Mouse (Mus musculus) adipocyte (in vitro differentiated cells): ENCODE measurements around the gene Immp2l.
A peak's percentile ranks its signal among the peaks of the same experiment; 100 is the strongest.

Source experiments
- DNase-seq: peaks from one replicate; pipeline ENCODE4 v3.0.0-alpha.2; 2016; ENCODE audit warnings: low spot score

Gene Immp2l

DNA sequence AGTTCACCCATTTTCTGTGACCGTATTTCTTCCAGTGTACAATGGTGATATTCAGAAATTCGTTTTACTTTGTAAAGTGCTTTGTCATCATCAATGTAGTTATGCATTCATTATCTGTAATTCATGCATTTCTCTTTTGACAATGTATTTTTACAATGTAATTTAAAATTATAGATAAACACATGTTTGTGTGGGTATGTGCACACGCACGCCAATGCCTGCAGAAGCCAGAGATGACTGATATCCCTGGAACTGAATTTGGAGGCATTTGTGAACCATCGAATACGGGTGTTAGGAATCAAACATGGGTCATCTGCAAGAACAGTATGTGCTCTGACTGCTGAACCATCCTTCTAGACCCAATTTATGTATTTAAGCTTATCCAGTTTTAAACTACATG lies 161.6 kb downstream of the Immp2l start:
- no peak for DNase-seq

DNA sequence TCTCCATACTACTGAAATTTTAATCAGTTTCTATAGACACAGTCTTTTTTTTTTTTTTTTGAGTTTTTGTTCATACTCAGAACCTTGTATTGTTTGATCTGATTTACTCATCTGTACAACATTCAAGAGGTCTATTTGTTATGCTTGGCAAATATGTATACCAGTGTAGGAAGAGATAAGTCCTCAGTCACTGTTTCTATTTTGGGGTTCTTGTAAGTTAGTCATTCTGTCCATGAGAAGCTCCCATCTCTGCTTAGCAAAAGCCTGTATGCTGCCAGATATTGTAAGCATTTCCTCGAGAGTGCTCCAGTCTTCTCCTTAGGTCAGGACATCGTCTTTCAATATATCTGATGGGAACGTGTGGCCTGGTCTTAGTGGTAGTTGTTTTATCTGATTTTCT lies 168.9 kb downstream of the Immp2l start:
- DNase-seq = no peak

DNA sequence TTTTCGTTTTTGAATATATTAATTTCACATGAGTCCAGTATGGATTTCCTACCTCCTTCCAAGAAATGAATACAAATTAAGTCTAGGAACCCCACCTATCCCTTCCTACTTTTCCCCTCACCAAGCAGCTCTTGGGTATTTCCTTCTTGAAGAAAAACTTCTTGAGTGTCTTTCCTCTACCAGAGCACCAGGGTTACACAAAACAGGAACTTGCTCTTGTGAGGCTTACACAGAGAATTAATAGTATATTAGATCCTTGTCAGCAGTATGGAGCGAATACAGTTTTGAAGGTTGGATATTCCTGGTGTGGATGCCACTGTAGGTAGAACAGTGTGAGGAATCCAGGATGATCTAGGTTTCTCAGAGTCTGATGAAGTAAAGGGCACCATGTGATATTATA lies 172.5 kb downstream of the Immp2l start:
- no peak for DNase-seq

DNA sequence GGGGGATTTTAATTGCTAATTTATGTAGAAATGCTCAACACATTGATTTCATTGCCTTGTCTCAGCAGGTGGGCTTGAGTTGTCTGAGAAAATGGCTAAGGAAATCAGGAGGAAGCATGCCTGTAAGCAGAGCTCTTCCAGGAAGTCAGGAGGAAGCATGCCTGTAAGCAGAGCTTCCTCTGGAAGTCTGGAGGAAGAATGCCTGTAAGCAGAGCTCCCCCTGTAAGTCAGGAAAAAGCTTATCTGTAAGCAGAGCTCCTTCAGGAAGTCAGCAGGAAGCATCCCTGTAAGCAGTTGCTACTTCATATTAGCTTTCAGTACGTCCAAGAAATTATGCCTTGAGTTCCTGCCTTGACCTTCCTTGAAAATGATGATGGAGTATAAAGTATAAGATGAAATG lies 191.3 kb downstream of the Immp2l start:
- DNase-seq = no peak

DNA sequence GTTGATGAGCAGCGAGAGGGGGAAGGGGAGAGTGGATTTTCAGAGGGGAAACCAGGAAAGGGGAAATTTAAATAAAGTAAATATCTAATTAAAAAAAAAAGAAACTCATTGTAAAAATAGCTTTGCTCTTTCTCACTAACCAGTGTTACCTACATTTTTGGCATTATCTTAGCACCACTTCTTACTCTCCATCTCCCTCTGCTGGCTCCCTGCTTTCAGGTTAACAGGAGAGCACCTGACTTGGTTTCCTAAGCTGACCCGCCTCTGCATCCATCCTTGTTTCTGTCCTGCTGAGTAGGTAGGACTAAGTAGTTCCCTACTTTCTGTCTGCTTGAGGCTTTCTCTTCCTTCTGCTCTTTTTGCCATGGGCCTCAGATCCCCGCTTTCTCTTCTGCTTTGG lies 198.0 kb downstream of the Immp2l start:
- DNase-seq = peak; percentile 37

DNA sequence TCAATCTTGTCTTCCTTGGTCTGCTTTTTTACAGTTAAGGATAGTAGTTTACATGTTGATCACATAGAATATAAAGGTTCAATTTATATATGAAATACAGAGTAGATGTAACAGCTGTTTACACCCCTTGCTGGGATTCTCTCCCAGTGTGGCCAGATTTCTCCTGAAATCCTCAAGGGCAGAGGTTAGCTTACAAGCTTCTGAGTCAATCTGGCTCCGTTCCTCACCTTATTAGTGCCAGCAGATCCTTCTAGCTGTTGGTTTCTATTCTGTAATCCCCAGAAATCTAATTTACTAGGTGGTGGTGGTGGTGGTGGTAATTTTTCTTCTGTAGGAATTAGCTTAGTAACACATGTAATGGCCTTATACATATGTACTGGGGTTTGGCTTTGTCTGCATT lies 199.8 kb downstream of the Immp2l start:
- DNase-seq = peak; percentile 83

DNA sequence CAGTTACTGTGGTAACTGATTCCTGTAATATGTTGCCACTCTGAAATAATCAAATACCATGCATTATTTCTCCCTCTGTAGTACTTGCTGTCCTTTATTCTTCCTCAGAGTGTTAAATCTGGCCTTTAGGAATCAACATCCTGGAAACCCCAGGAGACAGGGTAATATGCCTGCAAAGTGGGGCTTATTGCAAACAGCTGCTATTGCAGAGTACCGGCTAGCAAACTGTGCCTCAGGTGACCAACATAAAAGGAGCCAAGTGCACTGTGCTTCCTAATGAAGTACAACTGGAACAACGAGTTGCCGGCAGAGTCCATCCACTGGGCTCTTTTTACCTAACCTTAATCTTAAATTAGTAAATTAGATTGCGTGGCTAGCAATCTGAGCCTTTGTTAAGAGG lies 200.6 kb downstream of the Immp2l start:
- DNase-seq = no peak

DNA sequence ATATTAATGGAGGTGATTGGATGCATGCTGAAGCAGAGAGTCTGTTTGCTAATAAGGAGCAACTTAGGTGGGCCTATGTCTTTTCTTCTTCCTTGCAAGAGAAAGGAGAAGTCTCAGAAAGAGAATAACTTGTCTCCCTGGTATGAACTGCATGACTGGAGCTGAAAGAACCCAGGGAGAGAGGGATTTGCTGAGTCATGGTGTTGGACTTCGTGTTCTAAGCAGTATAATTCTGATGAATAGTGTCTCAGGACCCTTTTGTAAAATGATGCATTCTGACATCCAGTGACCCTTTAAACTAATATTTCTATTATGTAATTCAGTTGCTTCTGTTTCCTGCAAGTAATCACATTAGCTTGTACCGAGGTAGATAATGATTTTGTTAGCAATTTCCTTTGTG lies 208.1 kb downstream of the Immp2l start:
- no peak for DNase-seq

DNA sequence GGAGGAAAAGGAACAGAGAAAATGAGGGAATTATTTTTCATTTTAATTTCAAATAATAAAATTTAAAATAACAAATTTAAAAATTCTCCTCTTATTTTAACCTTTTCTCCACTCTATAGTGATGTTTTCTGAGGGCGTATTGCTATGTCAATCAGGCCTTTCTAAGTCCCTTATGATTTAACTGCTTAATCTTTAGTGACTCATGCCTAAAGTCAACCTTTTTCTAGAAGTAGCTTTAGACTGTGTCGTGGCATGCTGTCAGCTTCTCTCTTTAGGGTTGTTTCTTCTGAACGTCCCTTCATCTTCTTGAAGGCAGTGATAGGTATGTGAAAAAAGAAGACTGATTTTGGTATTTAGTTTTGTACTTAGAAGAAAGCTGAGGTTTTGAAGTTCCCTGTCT lies 214.0 kb downstream of the Immp2l start:
- DNase-seq = no peak

DNA sequence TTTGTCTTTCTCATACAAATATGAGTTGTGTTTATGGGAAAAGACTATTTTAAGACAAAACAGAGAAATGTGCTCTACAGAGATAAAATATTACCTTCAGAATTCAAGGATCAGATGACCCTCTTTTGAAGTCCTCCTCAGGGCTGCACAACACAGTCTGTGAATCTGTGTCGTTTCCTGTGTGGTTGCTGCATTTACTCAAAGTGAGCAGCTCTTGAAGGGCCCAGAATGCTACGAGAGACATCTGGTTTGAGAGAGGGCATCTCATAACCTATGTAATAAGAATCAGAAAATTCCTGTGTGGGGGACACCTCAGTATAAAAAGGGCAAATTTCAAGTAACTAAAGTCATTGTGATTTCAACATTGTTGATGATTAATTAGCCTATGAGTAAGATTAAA lies 217.3 kb downstream of the Immp2l start:
- no peak for DNase-seq

DNA sequence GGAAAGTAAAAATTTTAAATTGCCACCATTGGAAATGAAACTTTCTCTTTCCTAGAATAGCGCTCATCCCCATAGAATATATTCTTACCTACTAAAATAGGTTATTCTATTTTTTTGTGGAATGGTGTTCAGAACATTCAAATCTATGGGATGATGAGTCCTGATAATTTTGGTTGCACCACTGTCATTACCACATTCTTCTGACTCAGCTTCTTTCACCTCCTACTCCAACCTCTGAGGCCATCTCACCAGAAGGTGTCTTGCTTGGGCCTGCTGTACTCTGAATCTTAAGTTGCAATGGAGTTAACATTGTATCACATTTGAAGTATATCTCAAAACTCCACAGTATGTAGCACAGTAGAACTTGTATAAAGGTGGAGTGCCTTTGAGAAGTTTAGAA lies 224.4 kb downstream of the Immp2l start:
- DNase-seq = no peak

DNA sequence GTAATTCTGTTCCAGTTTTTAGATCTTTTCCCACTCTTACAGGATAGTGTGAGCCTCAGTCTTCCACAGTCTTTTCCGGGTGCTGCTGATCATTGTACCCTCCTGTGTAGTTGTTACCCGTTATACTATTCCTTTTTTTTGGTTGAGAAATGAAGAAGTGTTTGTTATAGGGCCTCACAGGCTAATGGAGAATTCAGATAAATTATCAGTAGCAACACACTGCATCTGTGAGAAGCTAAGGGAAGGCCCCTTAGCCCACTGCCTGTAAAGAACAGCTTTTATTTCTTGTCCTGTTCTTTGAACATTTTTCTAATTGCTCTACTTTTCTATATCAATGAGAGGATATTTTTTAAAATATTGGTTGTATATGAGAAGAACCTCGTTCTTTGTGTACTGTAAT lies 226.2 kb downstream of the Immp2l start:
- DNase-seq = no peak

DNA sequence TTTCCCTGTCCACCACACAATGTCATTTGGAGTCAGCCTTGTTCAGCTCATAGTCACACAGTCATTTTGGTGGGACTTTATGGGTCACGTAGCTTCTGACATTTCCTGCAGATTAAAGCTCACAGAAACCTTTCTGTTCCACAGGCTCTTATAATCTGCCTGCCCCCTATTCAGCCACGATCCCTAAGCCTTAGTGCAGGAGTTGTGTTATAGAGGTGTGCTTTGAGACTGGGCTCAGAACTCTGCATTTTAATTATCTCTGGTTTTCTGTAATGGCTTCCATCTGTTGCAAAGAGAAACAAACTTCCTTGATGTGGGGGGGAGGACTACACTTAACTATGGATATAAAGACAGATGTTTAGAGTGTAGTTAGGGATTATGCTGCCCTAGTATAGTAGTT lies 234.0 kb downstream of the Immp2l start:
- DNase-seq = no peak

DNA sequence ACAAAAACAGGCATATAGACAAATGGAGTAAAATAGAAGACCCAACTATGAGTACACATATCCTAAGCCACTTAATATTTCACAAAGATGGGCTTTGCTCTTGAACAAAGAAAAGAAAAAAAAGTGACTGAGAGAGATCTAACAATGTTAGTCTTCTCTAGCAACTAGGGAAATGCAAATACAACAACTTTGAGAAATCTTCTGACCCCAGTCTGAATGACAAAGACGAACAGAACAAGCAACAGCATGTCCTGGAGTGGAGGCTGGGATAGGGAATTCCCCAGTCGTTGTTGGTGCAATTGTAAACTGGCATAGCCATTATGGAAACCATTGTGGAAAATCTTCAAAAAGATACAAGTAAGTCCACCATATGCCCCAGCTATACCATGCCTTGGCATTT lies 235.7 kb downstream of the Immp2l start:
- no peak for DNase-seq

DNA sequence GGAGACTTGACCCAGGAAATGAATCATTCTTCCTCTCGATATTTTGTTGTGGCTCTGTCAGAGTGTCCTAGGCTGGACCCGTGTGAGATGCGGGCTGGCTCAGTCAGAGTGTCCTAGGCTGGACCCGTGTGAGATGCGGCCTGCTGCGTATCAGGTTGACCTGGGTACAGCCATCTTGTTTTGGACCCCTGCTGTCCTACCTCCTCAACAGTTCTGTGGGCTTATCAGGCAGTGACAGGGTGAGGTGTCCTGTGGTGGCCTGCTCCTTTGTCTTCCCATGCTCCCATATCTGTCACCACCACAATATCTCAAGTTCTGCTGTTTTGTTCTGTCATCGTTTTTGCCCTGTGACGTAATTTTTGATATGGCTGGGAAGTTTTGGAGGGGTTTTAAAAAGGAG lies 250.2 kb downstream of the Immp2l start:
- DNase-seq = no peak

DNA sequence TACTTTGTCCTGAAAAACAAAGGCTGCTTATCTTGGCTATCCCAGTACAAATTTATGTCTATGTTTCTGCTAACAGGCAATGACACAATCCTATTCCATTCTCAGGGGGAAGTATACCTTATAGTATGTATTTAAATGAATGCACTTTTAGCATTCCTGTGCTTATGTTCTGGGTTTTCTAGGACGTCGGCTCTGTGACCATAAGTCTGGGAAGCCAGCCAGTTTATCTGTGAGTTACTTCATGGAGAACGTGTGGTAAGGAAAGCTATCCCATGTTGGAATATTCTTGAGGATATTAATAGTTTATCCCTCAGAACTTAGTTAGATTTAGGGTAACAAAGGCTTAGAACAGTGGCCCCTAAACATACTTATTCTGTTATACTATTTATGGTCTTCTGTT lies 251.5 kb downstream of the Immp2l start:
- no peak for DNase-seq

DNA sequence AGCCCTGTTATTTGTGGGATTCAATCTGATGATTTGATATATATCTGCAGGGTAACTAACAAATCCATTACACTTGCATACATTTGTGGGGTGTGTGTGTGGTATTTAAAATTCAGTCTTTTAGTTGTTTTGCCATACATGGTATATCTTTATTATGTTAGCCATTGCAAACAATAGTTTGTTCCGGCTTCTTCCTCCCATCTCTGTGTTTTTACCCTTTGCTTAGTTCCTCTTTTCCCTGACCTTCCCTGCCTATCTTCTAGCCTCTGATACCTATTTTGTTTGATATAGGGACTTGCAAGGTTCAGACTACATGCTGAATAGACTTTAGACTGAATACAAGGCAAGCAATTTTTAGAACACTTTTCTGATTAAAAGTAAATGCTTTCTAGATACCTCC lies 254.0 kb downstream of the Immp2l start:
- no peak for DNase-seq

DNA sequence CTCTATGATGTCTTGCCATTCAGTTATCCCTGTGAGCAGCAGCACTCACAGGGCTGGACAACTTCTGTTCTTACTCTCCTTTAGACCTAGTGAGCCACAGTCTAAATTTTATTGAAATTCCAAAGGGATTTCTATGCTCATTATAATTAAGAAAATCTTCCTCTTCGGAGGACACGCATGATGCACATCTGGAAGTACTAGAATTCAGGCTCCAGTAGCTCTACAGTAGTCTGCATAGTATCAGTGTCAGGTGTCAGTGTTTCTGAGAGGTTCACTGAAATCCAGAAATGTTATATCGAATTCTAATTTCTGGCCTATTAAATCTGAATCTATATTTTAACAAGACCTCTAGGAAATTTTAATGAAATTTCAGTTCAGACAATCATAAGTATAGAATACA lies 265.2 kb downstream of the Immp2l start:
- DNase-seq = no peak

DNA sequence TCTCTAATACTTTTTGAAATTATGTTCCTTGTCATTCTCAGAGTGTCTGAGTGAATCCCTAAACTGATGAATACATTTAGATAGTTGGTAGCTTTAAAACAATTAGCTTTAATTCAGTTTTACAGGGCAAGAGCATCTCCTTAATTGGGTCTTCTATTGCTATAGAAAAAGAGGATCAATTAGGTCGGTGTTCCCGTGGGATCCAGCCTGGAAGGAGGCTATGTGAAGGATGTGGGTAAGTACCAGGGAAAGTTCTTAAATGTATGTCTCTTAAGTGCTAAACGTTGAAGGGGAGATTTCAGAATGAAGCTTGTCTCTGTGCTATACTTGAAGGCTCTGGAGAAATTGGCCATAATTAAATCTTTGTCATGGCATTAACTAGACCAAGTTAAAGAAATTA lies 283.1 kb downstream of the Immp2l start:
- DNase-seq = no peak

DNA sequence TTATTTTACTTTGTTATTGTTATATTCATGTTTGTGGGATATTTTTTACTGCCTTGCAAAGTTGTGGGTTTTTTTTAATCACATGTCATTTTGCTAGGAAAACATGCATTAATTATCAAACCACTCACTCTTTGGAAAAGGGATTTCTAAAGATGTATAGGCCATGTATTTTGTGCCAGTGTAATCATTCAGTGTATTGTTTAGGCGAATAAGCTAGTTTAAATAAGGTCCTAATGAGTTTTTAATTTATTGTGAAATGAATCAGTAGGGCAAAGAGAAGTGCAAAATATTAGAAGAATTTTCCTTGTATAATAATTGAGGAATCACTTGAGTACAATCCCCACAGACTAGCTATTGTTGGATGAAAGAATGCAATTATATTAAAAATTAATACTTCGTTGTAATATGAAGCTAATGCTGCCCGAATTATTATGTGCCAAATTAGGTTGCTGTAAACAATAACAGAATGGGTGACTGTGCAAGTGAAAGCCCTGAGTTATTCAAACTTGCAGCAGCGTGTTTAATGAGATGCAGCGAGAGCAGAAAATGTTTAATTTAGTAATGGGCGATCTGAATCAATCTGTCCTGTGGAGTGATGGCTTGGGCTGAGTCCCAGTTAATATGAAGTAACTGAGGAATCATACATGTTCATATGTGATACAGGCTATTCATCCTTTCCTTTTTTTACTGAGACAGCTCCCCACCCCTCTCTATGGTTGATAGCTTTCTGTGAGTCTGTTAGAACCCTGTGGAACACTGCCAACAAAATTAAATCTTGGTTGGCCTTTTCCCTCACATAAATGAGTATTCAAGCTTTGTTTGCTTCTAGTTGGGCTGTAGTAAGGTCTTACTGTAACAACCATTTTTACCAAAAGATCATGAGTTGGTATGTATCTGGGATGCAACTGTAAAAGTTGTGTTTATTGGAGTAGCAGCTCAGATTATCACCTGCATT lies 285.1 kb downstream of the Immp2l start:
- no peak for DNase-seq

DNA sequence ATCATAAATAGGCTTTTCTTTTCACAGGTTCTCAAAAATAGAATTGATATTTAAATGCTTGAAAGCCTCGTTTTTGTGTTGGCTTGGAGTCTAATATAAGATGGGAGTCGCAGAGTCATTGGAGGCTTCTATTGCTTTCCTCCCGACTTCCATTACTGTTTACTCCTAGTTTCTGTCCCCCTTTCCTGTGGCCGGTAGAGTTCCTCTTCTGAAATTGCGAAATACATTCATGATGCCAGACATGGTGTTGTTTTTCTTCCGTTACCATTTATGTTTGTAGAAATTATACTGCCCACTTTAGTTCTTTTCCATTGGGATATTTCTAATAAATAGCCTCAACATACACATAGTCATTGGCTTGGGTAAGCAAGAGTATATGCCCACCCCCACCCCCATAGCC lies 289.5 kb downstream of the Immp2l start:
- DNase-seq = no peak

DNA sequence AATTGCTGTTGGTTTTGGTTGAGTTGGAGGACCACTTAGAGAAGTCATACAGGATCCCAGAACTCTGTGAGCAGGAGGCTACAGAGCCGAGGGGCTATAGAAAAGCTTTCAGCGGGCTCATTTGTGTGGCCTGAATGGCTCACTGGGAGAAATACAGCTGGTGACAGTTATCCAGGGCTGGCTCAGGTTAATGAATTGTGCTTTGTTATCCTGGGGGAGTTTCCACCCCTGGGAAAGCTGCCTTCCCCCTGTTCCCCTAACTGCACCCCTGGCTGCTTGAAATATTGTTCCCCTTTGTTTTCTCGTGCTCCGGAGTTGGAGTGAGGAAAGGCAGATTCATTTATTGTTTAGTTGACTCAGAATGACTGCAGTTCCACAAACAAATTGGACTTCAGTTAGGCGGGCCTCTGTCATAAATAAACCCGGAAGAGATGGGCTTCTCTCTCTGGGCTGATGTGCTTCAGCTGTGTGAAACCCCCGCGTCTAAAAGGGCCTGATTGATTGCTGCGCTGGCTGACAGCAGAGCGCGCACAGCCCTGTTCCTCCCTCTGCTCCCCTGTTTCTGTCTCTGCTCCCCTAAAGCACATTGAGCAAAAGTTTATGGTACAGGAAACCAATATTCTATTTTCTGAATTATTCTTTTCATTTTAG lies 291.0 kb downstream of the Immp2l start:
- DNase-seq = no peak

DNA sequence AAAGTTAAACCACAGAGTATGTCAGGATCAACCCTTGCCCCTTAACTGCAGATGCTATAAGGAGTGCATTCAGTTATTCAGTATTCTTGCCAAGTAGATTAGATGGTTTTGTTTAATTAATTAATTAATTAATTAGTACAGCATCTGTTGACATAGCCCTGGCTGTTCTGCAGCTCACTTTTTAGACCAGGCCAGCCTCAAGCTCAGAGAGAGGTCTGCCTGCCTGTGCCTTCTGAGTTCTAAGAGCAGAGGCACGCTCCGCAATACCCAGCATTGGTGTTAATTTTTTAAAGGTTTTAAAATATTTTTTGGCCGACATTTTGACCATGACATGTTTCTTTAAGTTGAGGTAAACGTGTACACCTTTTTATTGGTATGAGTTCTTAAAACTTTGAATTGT lies 292.0 kb downstream of the Immp2l start:
- DNase-seq = no peak

DNA sequence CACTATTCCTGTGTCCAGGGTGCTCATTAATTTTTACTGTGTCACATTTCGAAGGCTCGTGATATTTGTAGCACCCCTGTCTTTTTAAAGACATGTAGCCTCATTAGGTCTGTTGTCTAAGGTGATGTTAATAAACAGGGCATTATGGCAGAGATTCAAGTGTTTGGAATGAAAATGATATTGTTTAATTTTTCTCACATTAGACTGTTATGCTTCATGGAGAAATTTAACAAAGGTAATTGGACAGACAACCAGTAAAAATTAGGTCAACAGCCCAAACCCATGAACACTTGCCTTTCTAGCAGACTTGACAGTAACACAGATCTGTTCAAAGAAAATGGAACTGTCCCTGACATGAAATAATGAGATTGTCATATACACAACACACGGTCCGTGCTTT lies 292.5 kb downstream of the Immp2l start:
- DNase-seq = no peak
